Mouse (Mus musculus) thymus, postnatal 10 days (tissue): ENCODE results near the gene Supt20.

Experiments
- DNase-seq, 2 experiments: peaks; one replicate each; pipeline ENCODE4 v3.0.0; 2021; ENCODE audit warnings: low spot score in 2 of 2

The Supt20 gene

GRCm38 (mm10) chr3:54756058-54756457, 63.5 kb downstream of the Supt20 start:
- no peak for DNase-seq

- DNase-seq: no peak
Measured at GRCm38 (mm10) chr3:54757446-54757845, 64.8 kb downstream of the Supt20 start.

- DNase-seq: no peak
Measured at GRCm38 (mm10) chr3:54759211-54759610, 66.6 kb downstream of the Supt20 start.

GRCm38 (mm10) chr3:54760321-54761115, 67.9 kb downstream of the Supt20 start:
- DNase-seq: no peak

GRCm38 (mm10) chr3:54761258-54761657, 68.7 kb downstream of the Supt20 start:
- DNase-seq: no peak

GRCm38 (mm10) chr3:54764418-54764817, 71.8 kb downstream of the Supt20 start:
- no peak for DNase-seq

- DNase-seq: peak in 1 of 2 experiments; percentile 11
Measured at GRCm38 (mm10) chr3:54765521-54765920, 72.9 kb downstream of the Supt20 start.

GRCm38 (mm10) chr3:54766034-54766433, 73.4 kb downstream of the Supt20 start:
- no peak for DNase-seq

GRCm38 (mm10) chr3:54766811-54767210, 74.2 kb downstream of the Supt20 start:
- DNase-seq: no peak

- no peak for DNase-seq
Measured at GRCm38 (mm10) chr3:54768592-54768991, 76.0 kb downstream of the Supt20 start.

- DNase-seq: no peak
Measured at GRCm38 (mm10) chr3:54769349-54770275, 77.0 kb downstream of the Supt20 start.

GRCm38 (mm10) chr3:54773613-54774012, 81.0 kb downstream of the Supt20 start:
- no peak for DNase-seq

GRCm38 (mm10) chr3:54775989-54776631, 83.5 kb downstream of the Supt20 start:
- DNase-seq: no peak
